Mouse (Mus musculus): ENCODE data around the gene Gm17387. TPM values are rescaled to one million over a fixed set of nuclear protein-coding genes. Genes with fewer than 3 reads are reported as not detected.

Gene Gm17387
- total and polyA plus RNA-seq, 2 experiments from 2014 or later = not detected

DNA sequence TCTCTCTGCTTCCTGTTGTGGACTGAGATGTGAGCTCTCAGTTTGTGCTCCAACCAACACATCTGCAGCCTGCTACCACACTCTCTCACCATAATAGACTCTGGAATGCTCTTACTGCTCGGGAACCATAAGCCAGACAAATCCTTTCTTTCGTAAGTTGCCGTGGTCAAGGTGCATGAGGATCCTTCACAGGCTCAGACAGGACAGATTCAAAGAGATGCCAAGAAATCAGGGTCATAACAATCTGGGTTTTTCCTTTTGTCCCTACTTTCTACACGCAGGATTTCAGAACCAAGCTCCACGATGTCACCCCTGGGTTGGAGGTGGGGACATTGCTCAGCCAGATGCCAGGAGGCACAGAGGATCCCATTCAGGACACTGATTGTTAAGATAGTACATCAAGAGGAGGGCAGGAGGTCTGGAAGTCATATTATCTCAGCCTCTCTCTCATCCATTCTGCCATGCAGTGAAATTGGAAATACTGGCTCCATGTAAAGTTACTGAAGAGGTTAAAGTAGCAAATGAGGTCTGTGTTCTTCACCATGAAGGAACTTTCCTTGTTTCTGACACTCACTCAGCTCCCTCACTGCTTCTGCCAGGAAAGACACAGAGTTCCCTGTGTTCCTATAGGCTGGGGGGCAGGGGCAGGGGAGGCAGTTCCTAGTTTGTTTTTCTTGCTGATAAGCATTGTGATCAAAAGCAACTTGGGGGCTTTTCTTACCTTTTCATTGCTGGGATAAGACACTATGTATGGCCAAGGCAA, 25.5 kb upstream of the Gm17387 start:
- WGBS = 84% methylated on average over 5 of the region's 5 CpGs
- Histone ChIP-seq H3K9me3 (ENCODE audit: low read length) (no peaks in the 10 kb centered on the region), H3K27ac (ENCODE audit: low read depth, low read length) (no peak overlapping the region), H3K36me3 (ENCODE audit: insufficient read depth, low read length) (no peaks in the 10 kb centered on the region), H3K4me1 (ENCODE audit: insufficient read depth, low read length) (no peaks in the 10 kb centered on the region), H3K9ac (replicated peaks; ENCODE audit: low read length, poor library complexity, severe bottlenecking) (no peak overlapping the region), H3K4me3 (ENCODE audit: low read depth, low read length) (no peak overlapping the region), H3K4me2 (ENCODE audit: low read depth, low read length, poor library complexity, severe bottlenecking) (no peak overlapping the region), H3K27me3 (ENCODE audit: insufficient read depth, low read length) (0 out of 2 replicates have a peak, but pooled peaks cover 2% of the 10 kb centered on the region)
- DNase-seq (ENCODE audit: low spot score) (no peak), ATAC-seq (ENCODE audit: low FRiP score) (no peak)
- TF ChIP-seq CTCF (IDR thresholded peaks at IDR 0.05) = no peak

DNA sequence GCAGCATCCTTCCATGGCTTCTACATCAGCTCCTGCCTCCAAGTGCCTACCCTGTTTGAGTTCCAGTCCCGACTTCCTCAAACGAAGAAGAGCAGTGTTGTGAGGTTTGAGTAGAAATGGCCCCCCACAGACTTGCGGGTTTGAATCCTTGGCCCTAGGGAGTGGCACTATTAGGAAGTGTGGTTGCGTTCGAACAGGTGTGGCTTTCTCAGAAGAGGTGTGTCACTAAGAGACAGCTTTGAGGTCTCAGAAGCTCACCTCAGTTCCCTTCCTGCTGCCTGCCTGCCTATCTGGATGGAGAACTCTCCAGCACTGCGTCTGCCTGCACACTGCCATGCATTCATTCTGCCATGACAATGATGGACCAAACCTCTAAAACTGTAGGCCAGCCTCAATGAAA, 22.5 kb upstream of the Gm17387 start:
- Histone ChIP-seq H3K4me1 (ENCODE audit: insufficient read depth, low read length) (no peaks in the 10 kb centered on the region), H3K27ac (ENCODE audit: low read depth, low read length) (no peak overlapping the region), H3K36me3 (ENCODE audit: insufficient read depth, low read length) (no peaks in the 10 kb centered on the region), H3K9me3 (ENCODE audit: low read length) (no peaks in the 10 kb centered on the region), H3K27me3 (ENCODE audit: insufficient read depth, low read length) (0 out of 2 replicates have a peak, but pooled peaks cover 3% of the 10 kb centered on the region), H3K4me3 (ENCODE audit: low read depth, low read length) (no peak overlapping the region), H3K4me2 (ENCODE audit: low read depth, low read length, poor library complexity, severe bottlenecking) (no peak overlapping the region), H3K9ac (replicated peaks; ENCODE audit: low read length, poor library complexity, severe bottlenecking) (no peak overlapping the region)
- DNase-seq (ENCODE audit: low spot score) = no peak
- TF ChIP-seq CTCF (IDR thresholded peaks at IDR 0.05) = no peak
- no peak for ATAC-seq (ENCODE audit: low FRiP score)
- WGBS = 90% methylated on average over 6 of the region's 6 CpGs

DNA sequence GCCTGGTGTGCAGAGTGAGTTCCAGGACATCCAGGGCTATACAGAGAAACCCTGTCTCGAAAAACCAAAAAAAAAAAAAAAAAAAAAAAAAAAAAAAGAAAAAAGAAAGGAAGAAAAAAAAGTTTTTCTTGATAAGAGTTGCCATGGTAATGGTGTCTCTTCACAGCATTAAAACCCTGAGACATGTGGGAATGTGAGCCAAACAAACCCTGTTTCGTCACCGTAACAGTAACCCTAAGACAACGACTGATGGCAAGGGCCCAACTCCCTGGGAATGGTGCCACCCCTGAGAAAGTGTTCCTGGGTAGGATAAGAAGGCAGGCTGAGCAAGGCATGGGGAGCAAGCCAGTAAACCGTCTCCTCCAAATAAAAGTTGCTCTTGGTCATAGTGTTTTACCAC, 22.0 kb upstream of the Gm17387 start:
- no peak for TF ChIP-seq CTCF (IDR thresholded peaks at IDR 0.05)
- H3K4me3 ChIP-seq (ENCODE audit: low read depth, low read length) = no peak overlapping the region
- no peak overlapping the region for H3K27ac ChIP-seq (ENCODE audit: low read depth, low read length)
- ATAC-seq (ENCODE audit: low FRiP score) = no peak
- H3K27me3 ChIP-seq (ENCODE audit: insufficient read depth, low read length) = 0 out of 2 replicates have a peak, but pooled peaks cover 3% of the 10 kb centered on the region
- no peaks in the 10 kb centered on the region for H3K4me1 ChIP-seq (ENCODE audit: insufficient read depth, low read length)
- H3K36me3 ChIP-seq (ENCODE audit: insufficient read depth, low read length) = no peaks in the 10 kb centered on the region
- H3K9ac ChIP-seq (replicated peaks; ENCODE audit: low read length, poor library complexity, severe bottlenecking) = no peak overlapping the region
- 71% methylated on average over 5 of the region's 5 CpGs for WGBS
- H3K9me3 ChIP-seq (ENCODE audit: low read length) = no peaks in the 10 kb centered on the region
- no peak for DNase-seq (ENCODE audit: low spot score)
- H3K4me2 ChIP-seq (ENCODE audit: low read depth, low read length, poor library complexity, severe bottlenecking) = no peak overlapping the region

DNA sequence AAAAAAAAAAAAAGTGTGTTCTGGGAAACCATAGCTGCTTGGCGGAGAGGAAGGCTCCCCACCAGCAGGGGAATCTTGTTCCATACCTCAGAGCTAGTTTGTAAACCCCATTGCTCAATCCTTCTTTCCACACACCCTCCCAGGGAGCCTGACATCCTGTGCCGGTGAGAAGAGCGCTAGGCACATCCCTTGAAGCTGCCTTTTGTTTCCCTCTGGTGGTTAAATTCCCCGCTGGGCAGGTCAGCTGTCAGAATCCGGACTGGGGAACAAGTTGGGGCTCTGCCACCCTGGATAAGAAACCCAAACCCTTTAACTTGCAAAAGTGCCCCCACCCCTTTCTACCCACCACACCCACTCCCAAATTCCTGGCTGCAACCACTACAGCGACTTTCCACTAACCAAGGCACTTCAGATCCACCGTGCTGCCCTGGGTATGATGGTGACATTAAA, 20.6 kb upstream of the Gm17387 start:
- ATAC-seq (ENCODE audit: low FRiP score) = no peak
- no peak overlapping the region for H3K9ac ChIP-seq (replicated peaks; ENCODE audit: low read length, poor library complexity, severe bottlenecking)
- no peaks in the 10 kb centered on the region for H3K4me1 ChIP-seq (ENCODE audit: insufficient read depth, low read length)

DNA sequence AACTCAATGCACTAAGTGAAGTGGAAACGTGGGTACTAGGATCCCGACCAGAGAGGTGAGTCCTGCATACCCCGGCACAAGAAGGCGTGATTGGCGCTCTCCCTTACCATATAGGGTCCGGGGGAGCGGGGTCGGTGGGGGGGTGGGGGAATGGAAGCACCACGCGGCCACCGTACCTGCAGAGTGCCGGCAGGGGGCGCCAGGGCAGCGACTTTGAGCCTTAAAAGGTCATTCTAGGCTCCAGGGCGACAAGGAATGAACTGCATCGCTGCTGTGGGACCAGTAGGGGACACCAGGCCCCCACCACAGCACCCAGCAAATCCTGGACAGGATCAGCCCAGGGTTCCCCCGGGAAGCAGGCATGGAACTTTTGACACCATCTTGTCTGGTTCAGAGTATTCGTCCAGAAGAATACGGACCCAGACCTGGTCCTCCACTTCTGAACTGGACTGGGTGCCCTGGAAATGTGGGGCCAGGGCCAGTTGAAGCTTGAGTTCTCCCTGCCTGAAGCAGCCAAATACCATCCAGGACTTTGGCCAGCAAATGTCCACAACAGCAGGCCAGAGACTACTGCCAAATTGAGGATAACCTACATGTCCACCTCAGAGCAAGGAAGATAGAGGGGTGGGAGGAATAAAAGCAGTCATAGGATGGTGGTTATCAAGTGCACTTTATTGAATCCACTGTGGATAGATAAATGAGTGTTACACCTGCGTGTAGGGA, 19.8 kb upstream of the Gm17387 start:
- Histone ChIP-seq H3K4me1 (ENCODE audit: insufficient read depth, low read length) (no peaks in the 10 kb centered on the region), H3K4me2 (ENCODE audit: low read depth, low read length, poor library complexity, severe bottlenecking) (0 out of 2 replicates have a peak overlapping the region, but pooled peaks have one; percentile 22), H3K4me3 (ENCODE audit: low read depth, low read length) (no peak overlapping the region), H3K27ac (ENCODE audit: low read depth, low read length) (no peak overlapping the region), H3K9me3 (ENCODE audit: low read length) (no peaks in the 10 kb centered on the region), H3K36me3 (ENCODE audit: insufficient read depth, low read length) (no peaks in the 10 kb centered on the region), H3K27me3 (ENCODE audit: insufficient read depth, low read length) (0 out of 2 replicates have a peak, but pooled peaks cover 3% of the 10 kb centered on the region), H3K9ac (replicated peaks; ENCODE audit: low read length, poor library complexity, severe bottlenecking) (no peak overlapping the region)
- ATAC-seq (ENCODE audit: low FRiP score) (no peak), DNase-seq (ENCODE audit: low spot score) (peak; percentile 69)
- WGBS = 10% methylated on average over 20 of the region's 20 CpGs
- TF ChIP-seq CTCF (IDR thresholded peaks at IDR 0.05) = peak; percentile 70

More for the DNA sequence above, 20.6 kb upstream of the Gm17387 start:
- 6% methylated on average over 7 of the region's 7 CpGs for WGBS
- Histone ChIP-seq H3K4me3 (ENCODE audit: low read depth, low read length) (no peak overlapping the region), H3K4me2 (ENCODE audit: low read depth, low read length, poor library complexity, severe bottlenecking) (no peak overlapping the region), H3K27ac (ENCODE audit: low read depth, low read length) (no peak overlapping the region), H3K27me3 (ENCODE audit: insufficient read depth, low read length) (0 out of 2 replicates have a peak, but pooled peaks cover 3% of the 10 kb centered on the region), H3K9me3 (ENCODE audit: low read length) (no peaks in the 10 kb centered on the region), H3K36me3 (ENCODE audit: insufficient read depth, low read length) (no peaks in the 10 kb centered on the region)
- TF ChIP-seq CTCF (IDR thresholded peaks at IDR 0.05) = no peak
- no peak for DNase-seq (ENCODE audit: low spot score)

DNA sequence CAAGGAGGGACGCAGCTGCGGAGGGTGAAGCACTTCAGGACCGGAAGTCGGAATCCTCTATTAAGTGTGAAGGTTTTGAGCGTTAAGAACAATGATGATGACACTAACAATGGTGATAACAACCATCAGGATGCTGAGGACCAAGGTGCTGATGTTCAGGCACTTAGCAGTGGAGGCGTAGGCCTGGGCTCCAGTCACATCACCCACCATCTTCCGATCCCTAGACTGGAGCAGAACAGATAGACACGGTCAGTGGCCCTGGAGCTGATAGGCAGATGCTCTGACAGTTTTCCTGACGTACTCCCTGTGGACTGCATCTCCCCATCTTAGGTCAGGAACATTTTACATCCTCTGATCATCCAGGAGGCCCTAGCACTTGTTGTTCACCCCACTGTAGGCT, 19.3 kb upstream of the Gm17387 start:
- H3K27ac ChIP-seq (ENCODE audit: low read depth, low read length) = no peak overlapping the region
- H3K4me3 ChIP-seq (ENCODE audit: low read depth, low read length) = no peak overlapping the region
- H3K4me1 ChIP-seq (ENCODE audit: insufficient read depth, low read length) = no peaks in the 10 kb centered on the region
- no peak for TF ChIP-seq CTCF (IDR thresholded peaks at IDR 0.05)
- no peaks in the 10 kb centered on the region for H3K36me3 ChIP-seq (ENCODE audit: insufficient read depth, low read length)
- ATAC-seq (ENCODE audit: low FRiP score) (no peak), DNase-seq (ENCODE audit: low spot score) (no peak)
- 0 out of 2 replicates have a peak, but pooled peaks cover 3% of the 10 kb centered on the region for H3K27me3 ChIP-seq (ENCODE audit: insufficient read depth, low read length)
- WGBS = 87% methylated on average over 9 of the region's 9 CpGs
- no peak overlapping the region for H3K9ac ChIP-seq (replicated peaks; ENCODE audit: low read length, poor library complexity, severe bottlenecking)
- H3K4me2 ChIP-seq (ENCODE audit: low read depth, low read length, poor library complexity, severe bottlenecking) = no peak overlapping the region
- no peaks in the 10 kb centered on the region for H3K9me3 ChIP-seq (ENCODE audit: low read length)

Measured in midbrain, postnatal 0 days (tissue).